Mouse (Mus musculus) ovary, postnatal 10 days (tissue): ENCODE data around the gene Cd8b1.

Experiments
- DNase-seq: peaks from one replicate; pipeline ENCODE4 v3.0.0; 2022; ENCODE audit warnings: low spot score

Cd8b1 gene

GRCm38 (mm10) chr6:71351201-71351600 is 28.6 kb downstream of the Cd8b1 start:
- DNase-seq = no peak

- no peak for DNase-seq
Observed at GRCm38 (mm10) chr6:71352201-71352600, 29.6 kb downstream of the Cd8b1 start.

GRCm38 (mm10) chr6:71352866-71353427 is 30.4 kb downstream of the Cd8b1 start:
- DNase-seq = no peak

GRCm38 (mm10) chr6:71353722-71354121 is 31.1 kb downstream of the Cd8b1 start:
- no peak for DNase-seq

- no peak for DNase-seq
Observed at GRCm38 (mm10) chr6:71357493-71357892, 34.9 kb downstream of the Cd8b1 start.

GRCm38 (mm10) chr6:71360221-71360620 is 37.6 kb downstream of the Cd8b1 start:
- DNase-seq = no peak

GRCm38 (mm10) chr6:71360751-71361150 is 38.2 kb downstream of the Cd8b1 start:
- no peak for DNase-seq

- DNase-seq = no peak
Observed at GRCm38 (mm10) chr6:71361156-71361670, 38.6 kb downstream of the Cd8b1 start.

- no peak for DNase-seq
Observed at GRCm38 (mm10) chr6:71363995-71364394, 41.4 kb downstream of the Cd8b1 start.

GRCm38 (mm10) chr6:71369416-71369815 is 46.8 kb downstream of the Cd8b1 start:
- DNase-seq = no peak

GRCm38 (mm10) chr6:71371085-71371605 is 48.6 kb downstream of the Cd8b1 start:
- DNase-seq = no peak

- DNase-seq = no peak
Observed at GRCm38 (mm10) chr6:71372041-71372720, 49.6 kb downstream of the Cd8b1 start.

GRCm38 (mm10) chr6:71373249-71373775 is 50.7 kb downstream of the Cd8b1 start, which contains the start of gene Cd8a:
Cd8a (plus strand) TSS chr6:71373427.
- DNase-seq = no peak

- no peak for DNase-seq
Observed at GRCm38 (mm10) chr6:71374311-71374829, 51.8 kb downstream of the Cd8b1 start.

GRCm38 (mm10) chr6:71374921-71375320 is 52.3 kb downstream of the Cd8b1 start:
- DNase-seq = no peak

- DNase-seq = no peak
Observed at GRCm38 (mm10) chr6:71376711-71377110, 54.1 kb downstream of the Cd8b1 start.

GRCm38 (mm10) chr6:71381654-71382053 is 59.1 kb downstream of the Cd8b1 start:
- DNase-seq = no peak
